Mouse (Mus musculus): ENCODE measurements around the gene Sept9. TPM values are rescaled to one million over a fixed set of nuclear protein-coding genes. Genes with fewer than 3 reads are reported as not detected.

The Sept9 gene
- polyA plus RNA-seq, 1 experiment from 2014 or later, result 208 TPM

DNA sequence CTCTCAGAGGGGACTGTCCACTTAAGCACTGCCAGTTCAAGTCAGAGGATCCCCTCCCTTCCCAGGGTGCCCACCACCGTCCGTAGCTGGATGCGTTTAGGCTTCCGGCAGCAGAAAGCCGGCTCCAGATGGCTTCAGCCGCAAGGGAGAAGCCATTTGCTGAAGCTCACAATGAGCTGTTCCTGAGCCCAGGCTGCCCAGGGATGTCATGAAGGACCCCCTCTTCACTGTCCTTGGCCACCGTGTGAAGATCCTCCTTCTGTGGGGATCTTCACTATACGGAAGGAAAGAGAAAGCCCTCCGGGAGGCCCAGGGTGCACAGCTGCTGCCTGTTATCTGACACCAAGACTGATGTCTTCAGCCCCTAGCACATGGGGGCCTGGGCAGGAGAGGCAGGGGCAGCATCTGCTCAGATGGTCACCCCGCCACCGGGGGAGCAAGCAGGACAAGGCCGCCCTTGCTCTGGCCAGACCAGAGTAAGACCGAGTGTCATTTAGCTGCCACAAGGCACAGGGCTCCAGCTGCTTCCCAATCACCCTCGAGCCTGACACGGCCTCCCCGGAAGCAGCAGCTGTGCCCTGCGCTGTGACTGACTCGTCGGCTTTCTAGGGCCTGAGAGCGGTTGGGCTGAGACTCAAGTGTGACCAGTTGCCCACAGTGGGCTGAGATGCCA is 118.1 kb downstream of the Sept9 start:
- Histone ChIP-seq H3K9me3 (ENCODE audit: control insufficient read depth, low read length) (no peaks in the 10 kb centered on the region), H3K27ac (replicated peaks; ENCODE audit: low read depth, low read length) (peak overlapping the region; percentile 88), H3K27me3 (ENCODE audit: control insufficient read depth, insufficient read depth, low read length) (no peaks in the 10 kb centered on the region), H3K4me1 (ENCODE audit: control insufficient read depth, insufficient read depth, low read length) (peaks cover 61% of the 10 kb centered on the region), H3K4me3 (ENCODE audit: low read depth, low read length) (no peak overlapping the region), H3K9ac (ENCODE audit: low read length) (peak overlapping the region; percentile 38; the same call in 1 of the 2 replicates), H3K4me2 (ENCODE audit: low read depth, severe bottlenecking) (peak overlapping the region; percentile 30), H3K36me3 (ENCODE audit: control insufficient read depth, insufficient read depth, low read length) (no peaks in the 10 kb centered on the region)
- 6% methylated on average over 20 of the region's 20 CpGs for WGBS
- peak; percentile 52 for DNase-seq (ENCODE audit: low spot score)
- no peak for ATAC-seq (ENCODE audit: insufficient number of reproducible peaks, low FRiP score, low TSS enrichment, low read depth)

DNA sequence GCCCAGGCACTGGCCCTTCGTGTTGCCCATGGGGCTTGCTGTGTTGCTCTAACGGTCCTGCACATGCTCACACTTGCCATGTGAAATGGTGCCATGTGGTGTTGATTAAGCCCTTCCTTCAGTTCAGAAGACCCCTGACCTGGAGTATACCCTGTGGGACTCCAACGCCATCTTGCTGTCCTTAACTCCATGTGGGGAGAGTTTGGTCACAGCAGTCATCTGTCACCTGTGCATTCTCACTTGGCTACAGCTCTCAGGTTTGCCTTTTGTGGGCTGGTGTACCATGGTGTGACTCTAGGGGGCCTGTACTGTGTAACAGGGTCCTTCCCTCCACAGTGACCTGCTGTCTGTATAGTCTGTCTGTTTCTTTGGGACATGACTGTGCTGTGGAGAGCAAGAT is 118.7 kb downstream of the Sept9 start:
- Histone ChIP-seq H3K9ac (ENCODE audit: low read length) (no peak overlapping the region), H3K4me2 (ENCODE audit: low read depth, severe bottlenecking) (peak overlapping the region; percentile 30), H3K9me3 (ENCODE audit: control insufficient read depth, low read length) (no peaks in the 10 kb centered on the region), H3K4me3 (ENCODE audit: low read depth, low read length) (no peak overlapping the region), H3K36me3 (ENCODE audit: control insufficient read depth, insufficient read depth, low read length) (no peaks in the 10 kb centered on the region), H3K27ac (replicated peaks; ENCODE audit: low read depth, low read length) (peak overlapping the region; percentile 88), H3K4me1 (ENCODE audit: control insufficient read depth, insufficient read depth, low read length) (peaks cover 58% of the 10 kb centered on the region), H3K27me3 (ENCODE audit: control insufficient read depth, insufficient read depth, low read length) (no peaks in the 10 kb centered on the region)
- DNase-seq (ENCODE audit: low spot score) (peak; percentile 70), ATAC-seq (ENCODE audit: insufficient number of reproducible peaks, low FRiP score, low TSS enrichment, low read depth) (0 out of 2 replicates have a peak, but pooled peaks have one; percentile 19)
- WGBS, result 10% methylated on average over 3 of the region's 3 CpGs

DNA sequence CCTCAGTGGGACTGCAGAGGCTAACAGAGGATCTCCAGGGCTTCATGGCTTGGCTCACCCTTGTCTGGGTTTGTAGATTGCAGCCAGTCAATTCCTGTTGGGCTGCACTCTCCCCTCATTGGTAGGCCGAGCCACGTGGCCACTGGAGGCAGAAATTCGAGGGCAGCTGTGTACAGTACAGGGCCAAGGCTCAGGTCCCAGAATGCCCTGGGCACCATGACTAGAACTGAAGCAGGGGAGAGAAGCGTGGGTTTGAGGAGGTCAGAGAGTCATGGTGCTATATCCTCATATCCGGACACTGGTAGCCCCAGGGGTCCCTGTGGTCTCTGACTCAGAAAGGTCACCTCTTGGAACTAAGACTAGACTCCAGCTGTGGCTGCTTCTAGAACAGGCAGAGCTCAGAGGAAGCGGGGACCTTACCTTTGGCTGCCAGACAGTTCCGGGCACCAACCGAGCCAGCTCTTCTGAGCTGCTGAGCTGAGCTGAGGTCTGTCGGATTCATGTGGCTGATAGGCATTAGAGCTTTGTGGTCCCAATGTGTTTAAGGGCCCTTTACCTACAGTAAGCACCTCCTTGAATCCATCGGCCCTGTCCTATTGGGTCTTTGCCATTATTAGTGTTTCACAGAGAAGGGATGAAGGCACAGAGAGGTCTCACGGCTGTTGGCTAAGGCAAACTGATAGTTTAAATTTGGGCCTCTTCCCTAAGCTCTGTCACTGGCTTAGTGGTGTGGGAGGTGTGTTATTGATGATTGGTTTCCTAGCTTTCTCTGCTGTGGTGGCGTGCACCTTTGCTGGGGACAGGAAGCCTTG is 119.5 kb downstream of the Sept9 start:
- Histone ChIP-seq H3K27ac (replicated peaks; ENCODE audit: low read depth, low read length) (peak overlapping the region; percentile 88), H3K27me3 (ENCODE audit: control insufficient read depth, insufficient read depth, low read length) (no peaks in the 10 kb centered on the region), H3K9me3 (ENCODE audit: control insufficient read depth, low read length) (no peaks in the 10 kb centered on the region), H3K4me3 (ENCODE audit: low read depth, low read length) (no peak overlapping the region), H3K4me2 (ENCODE audit: low read depth, severe bottlenecking) (peak overlapping the region; percentile 7; the same call in 1 of the 2 replicates), H3K4me1 (ENCODE audit: control insufficient read depth, insufficient read depth, low read length) (peaks cover 64% of the 10 kb centered on the region), H3K36me3 (ENCODE audit: control insufficient read depth, insufficient read depth, low read length) (no peaks in the 10 kb centered on the region), H3K9ac (ENCODE audit: low read length) (no peak overlapping the region)
- no peak for DNase-seq (ENCODE audit: low spot score)
- no peak for ATAC-seq (ENCODE audit: insufficient number of reproducible peaks, low FRiP score, low TSS enrichment, low read depth)
- 36% methylated on average over 12 of the region's 12 CpGs for WGBS

DNA sequence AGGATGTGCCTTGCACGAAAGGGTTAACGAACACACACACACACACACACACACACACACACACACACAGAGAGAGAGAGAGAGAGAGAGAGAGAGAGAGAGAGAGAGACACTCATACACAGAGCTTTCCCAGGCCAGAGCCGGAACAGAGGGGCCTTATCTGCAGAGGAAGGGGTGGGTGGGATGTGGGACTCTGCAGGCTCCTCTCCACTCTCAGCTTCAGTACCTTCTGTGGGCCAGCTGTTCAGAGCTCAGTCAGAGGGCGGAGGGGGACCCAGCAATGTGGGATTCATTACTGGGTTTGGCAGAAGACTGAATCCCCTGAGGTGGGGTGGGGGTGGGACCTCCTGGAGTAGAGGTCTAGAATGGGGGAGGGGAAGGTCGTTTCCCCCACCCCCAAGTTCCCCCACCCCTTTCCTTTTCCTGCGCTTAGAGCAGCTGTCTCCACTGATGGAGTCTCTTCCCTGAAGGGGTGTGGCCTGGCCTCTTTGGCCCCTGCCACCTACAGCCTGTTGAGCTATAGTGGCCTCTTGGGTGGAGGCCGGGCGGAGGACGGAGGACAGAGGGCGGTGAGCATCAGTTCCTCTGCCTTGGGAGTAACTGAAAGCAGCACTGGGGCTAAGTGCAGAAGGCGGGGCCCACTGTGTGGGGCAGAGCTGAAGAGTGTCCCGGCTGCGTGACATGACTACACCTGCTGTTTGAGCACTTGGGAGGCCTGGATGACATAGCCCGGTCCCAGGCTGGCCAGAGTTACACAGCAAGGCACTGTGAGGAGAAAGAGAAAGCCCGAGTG is 120.3 kb downstream of the Sept9 start:
- ATAC-seq (ENCODE audit: insufficient number of reproducible peaks, low FRiP score, low TSS enrichment, low read depth) (peak; percentile 26; the same call in 1 of the 2 replicates), DNase-seq (ENCODE audit: low spot score) (peak; percentile 70)
- Histone ChIP-seq H3K9me3 (ENCODE audit: control insufficient read depth, low read length) (no peaks in the 10 kb centered on the region), H3K27me3 (ENCODE audit: control insufficient read depth, insufficient read depth, low read length) (no peaks in the 10 kb centered on the region), H3K4me2 (ENCODE audit: low read depth, severe bottlenecking) (peak overlapping the region; percentile 27), H3K36me3 (ENCODE audit: control insufficient read depth, insufficient read depth, low read length) (no peaks in the 10 kb centered on the region), H3K4me3 (ENCODE audit: low read depth, low read length) (no peak overlapping the region), H3K27ac (replicated peaks; ENCODE audit: low read depth, low read length) (peak overlapping the region; percentile 73), H3K9ac (ENCODE audit: low read length) (no peak overlapping the region), H3K4me1 (ENCODE audit: control insufficient read depth, insufficient read depth, low read length) (peaks cover 70% of the 10 kb centered on the region)
- WGBS, result 19% methylated on average over 15 of the region's 15 CpGs

DNA sequence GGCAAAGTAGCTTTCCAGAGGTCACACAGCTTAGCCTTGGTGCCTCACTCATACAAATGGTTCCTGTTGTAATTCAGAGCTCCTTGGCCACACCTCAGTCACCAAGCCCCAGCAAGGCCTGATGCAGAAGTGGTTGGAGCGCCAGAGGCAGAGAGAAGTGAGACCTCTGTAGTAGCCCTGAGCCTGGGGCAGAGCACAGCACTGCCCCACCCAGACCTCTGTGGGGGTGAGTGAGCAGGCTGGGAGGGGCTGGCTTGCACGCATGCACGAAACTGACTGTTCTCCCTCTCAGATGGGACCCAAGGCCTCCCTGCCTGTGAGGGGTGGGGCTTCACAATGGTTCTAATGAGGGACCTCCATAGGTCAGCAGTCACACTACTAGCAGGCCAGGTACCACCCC is 121.0 kb downstream of the Sept9 start:
- no peak for DNase-seq (ENCODE audit: low spot score)
- WGBS, result 47% methylated on average over 3 of the region's 3 CpGs
- ATAC-seq (ENCODE audit: insufficient number of reproducible peaks, low FRiP score, low TSS enrichment, low read depth), result no peak
- Histone ChIP-seq H3K4me1 (ENCODE audit: control insufficient read depth, insufficient read depth, low read length) (peaks cover 74% of the 10 kb centered on the region), H3K9ac (ENCODE audit: low read length) (no peak overlapping the region), H3K4me3 (ENCODE audit: low read depth, low read length) (no peak overlapping the region), H3K27ac (replicated peaks; ENCODE audit: low read depth, low read length) (peak overlapping the region; percentile 73; the same call in 1 of the 2 replicates), H3K36me3 (ENCODE audit: control insufficient read depth, insufficient read depth, low read length) (no peaks in the 10 kb centered on the region), H3K9me3 (ENCODE audit: control insufficient read depth, low read length) (no peaks in the 10 kb centered on the region), H3K4me2 (ENCODE audit: low read depth, severe bottlenecking) (no peak overlapping the region; the same call in 1 of the 2 replicates), H3K27me3 (ENCODE audit: control insufficient read depth, insufficient read depth, low read length) (no peaks in the 10 kb centered on the region)

DNA sequence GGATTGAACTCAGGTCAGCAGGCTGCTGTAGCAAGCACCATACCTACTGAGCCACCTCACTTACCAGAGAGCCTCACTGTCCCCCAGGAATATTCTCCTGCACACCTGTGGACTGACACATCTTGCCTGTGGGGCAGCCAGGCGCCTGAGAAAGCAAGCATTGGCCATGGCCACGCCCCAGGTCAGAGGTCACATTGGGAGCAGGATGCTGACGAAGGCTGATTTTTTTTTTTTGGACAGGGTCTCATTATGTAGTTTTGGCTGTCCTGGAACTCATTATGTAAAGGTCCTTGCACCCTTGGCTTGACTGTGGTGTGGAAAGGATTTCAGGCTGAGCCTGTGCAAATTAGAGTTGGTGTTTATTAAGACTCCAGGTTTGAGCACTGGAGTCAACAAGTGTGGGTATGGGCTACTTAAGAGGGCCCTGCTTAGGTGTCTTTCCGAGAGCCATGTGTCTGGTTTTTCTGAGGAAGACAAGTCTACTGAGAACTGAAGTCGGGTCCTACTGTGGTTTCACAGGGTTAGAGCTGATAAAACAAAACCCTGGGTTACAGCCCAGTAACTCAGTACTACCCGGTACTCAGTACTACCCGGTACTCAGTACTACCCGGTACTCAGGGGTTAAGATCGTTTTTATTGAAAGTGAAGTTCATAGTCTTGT is 122.0 kb downstream of the Sept9 start:
- no peaks in the 10 kb centered on the region for H3K9me3 ChIP-seq (ENCODE audit: control insufficient read depth, low read length)
- H3K27me3 ChIP-seq (ENCODE audit: control insufficient read depth, insufficient read depth, low read length), result no peaks in the 10 kb centered on the region
- ATAC-seq (ENCODE audit: insufficient number of reproducible peaks, low FRiP score, low TSS enrichment, low read depth), result no peak
- H3K4me1 ChIP-seq (ENCODE audit: control insufficient read depth, insufficient read depth, low read length), result peaks cover 78% of the 10 kb centered on the region
- H3K9ac ChIP-seq (ENCODE audit: low read length), result no peak overlapping the region
- 48% methylated on average over 9 of the region's 9 CpGs for WGBS
- H3K4me2 ChIP-seq (ENCODE audit: low read depth, severe bottlenecking), result no peak overlapping the region
- no peak overlapping the region for H3K4me3 ChIP-seq (ENCODE audit: low read depth, low read length)
- no peaks in the 10 kb centered on the region for H3K36me3 ChIP-seq (ENCODE audit: control insufficient read depth, insufficient read depth, low read length)
- DNase-seq (ENCODE audit: low spot score), result peak; percentile 72
- H3K27ac ChIP-seq (replicated peaks; ENCODE audit: low read depth, low read length), result no peak overlapping the region

DNA sequence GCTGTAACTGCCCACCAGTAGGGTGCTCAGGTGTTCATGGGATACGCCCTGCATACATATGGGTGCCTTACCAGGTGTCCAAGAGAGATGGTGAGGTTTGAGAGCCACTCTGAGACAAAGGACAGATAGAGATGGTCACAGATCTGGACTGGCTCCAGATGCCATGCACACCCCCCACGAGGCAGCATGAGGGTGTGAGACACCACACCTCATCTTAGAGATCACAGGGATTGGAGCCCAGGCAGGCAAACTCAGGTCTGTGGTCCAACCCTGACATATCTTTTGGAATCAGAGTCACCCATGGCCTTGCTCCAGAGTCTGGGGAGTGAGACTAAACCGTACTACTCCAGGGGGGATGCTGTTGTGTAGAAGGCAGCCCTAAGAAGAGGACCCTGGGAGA is 122.8 kb downstream of the Sept9 start:
- H3K27ac ChIP-seq (replicated peaks; ENCODE audit: low read depth, low read length), result no peak overlapping the region

More for the DNA sequence above, 122.8 kb downstream of the Sept9 start:
- ATAC-seq (ENCODE audit: insufficient number of reproducible peaks, low FRiP score, low TSS enrichment, low read depth) (no peak), DNase-seq (ENCODE audit: low spot score) (no peak)
- Histone ChIP-seq H3K4me3 (ENCODE audit: low read depth, low read length) (no peak overlapping the region), H3K27me3 (ENCODE audit: control insufficient read depth, insufficient read depth, low read length) (no peaks in the 10 kb centered on the region), H3K36me3 (ENCODE audit: control insufficient read depth, insufficient read depth, low read length) (no peaks in the 10 kb centered on the region), H3K4me2 (ENCODE audit: low read depth, severe bottlenecking) (no peak overlapping the region), H3K4me1 (ENCODE audit: control insufficient read depth, insufficient read depth, low read length) (peaks cover 76% of the 10 kb centered on the region), H3K9ac (ENCODE audit: low read length) (no peak overlapping the region), H3K9me3 (ENCODE audit: control insufficient read depth, low read length) (no peaks in the 10 kb centered on the region)
- 83% methylated on average over 3 of the region's 3 CpGs for WGBS
